Mouse (Mus musculus): Measurements from ENCODE around the gene Wdr18.

The Wdr18 gene

GRCm38 (mm10) chr10:79977324-79977723, 17.4 kb downstream of the Wdr18 start:
- DNase-seq (ENCODE audit: low spot score in 2 of 2) = no peak

- no peak for DNase-seq (ENCODE audit: low spot score in 2 of 2)
Observed at GRCm38 (mm10) chr10:79978061-79978460, 18.1 kb downstream of the Wdr18 start.

GRCm38 (mm10) chr10:79979401-79980155, 19.6 kb downstream of the Wdr18 start:
- DNase-seq (ENCODE audit: low spot score in 2 of 2) = no peak

GRCm38 (mm10) chr10:79983205-79983604, 23.3 kb downstream of the Wdr18 start:
- DNase-seq (ENCODE audit: low spot score in 2 of 2) = no peak

GRCm38 (mm10) chr10:79983670-79984069, 23.7 kb downstream of the Wdr18 start:
- peak; percentile 49 to 55 for DNase-seq (ENCODE audit: low spot score in 2 of 2)

- DNase-seq (ENCODE audit: low spot score in 2 of 2) = peak; percentile 86 to 88
Observed at GRCm38 (mm10) chr10:79984195-79984816, 24.4 kb downstream of the Wdr18 start, which contains the start of gene Tmem259. TSS of gene Tmem259 (minus strand) at chr10:79984330.

- DNase-seq (ENCODE audit: low spot score in 2 of 2) = peak; percentile 95 to 98
Observed at GRCm38 (mm10) chr10:79984871-79985270, 24.9 kb downstream of the Wdr18 start.

GRCm38 (mm10) chr10:79985334-79986231, 25.6 kb downstream of the Wdr18 start:
- peak; percentile 72 to 78 for DNase-seq (ENCODE audit: low spot score in 2 of 2)

GRCm38 (mm10) chr10:79986232-79986878, 26.4 kb downstream of the Wdr18 start:
- no peak for DNase-seq (ENCODE audit: low spot score in 2 of 2)

GRCm38 (mm10) chr10:79986963-79987362, 27.0 kb downstream of the Wdr18 start:
- DNase-seq (ENCODE audit: low spot score in 2 of 2) = peak; percentile 75 to 83

- no peak for DNase-seq (ENCODE audit: low spot score in 2 of 2)
Observed at GRCm38 (mm10) chr10:79987771-79988505, 28.0 kb downstream of the Wdr18 start.

- DNase-seq (ENCODE audit: low spot score in 2 of 2) = no peak
Observed at GRCm38 (mm10) chr10:79988506-79989271, 28.7 kb downstream of the Wdr18 start, which contains the start of gene Cnn2. TSS of gene Cnn2 (plus strand) at chr10:79988584.

GRCm38 (mm10) chr10:79989272-79989786, 29.4 kb downstream of the Wdr18 start:
- no peak for DNase-seq (ENCODE audit: low spot score in 2 of 2)

- no peak for DNase-seq (ENCODE audit: low spot score in 2 of 2)
Observed at GRCm38 (mm10) chr10:79989870-79990269, 29.9 kb downstream of the Wdr18 start.

- DNase-seq (ENCODE audit: low spot score in 2 of 2) = no peak
Observed at GRCm38 (mm10) chr10:79991099-79991498, 31.1 kb downstream of the Wdr18 start.

- DNase-seq (ENCODE audit: low spot score in 2 of 2) = no peak
Observed at GRCm38 (mm10) chr10:79991548-79991947, 31.6 kb downstream of the Wdr18 start.

GRCm38 (mm10) chr10:79994397-79995115, 34.6 kb downstream of the Wdr18 start:
- no peak for DNase-seq (ENCODE audit: low spot score in 2 of 2)

- DNase-seq (ENCODE audit: low spot score in 2 of 2) = no peak
Observed at GRCm38 (mm10) chr10:79995636-79996035, 35.7 kb downstream of the Wdr18 start.
